Mouse (Mus musculus) forebrain, embryonic 11.5 days (tissue): ENCODE data around the gene Grik3. TPM values are rescaled to one million over a fixed set of nuclear protein-coding genes. Genes with fewer than 3 reads are reported as not detected.

ENCODE experiments used
- ATAC-seq: fragments of 200-750 bp; cut with Nextera tagmentation; replicated peaks from 2 replicates; pipeline ENCODE4 v1.8.0; 2017; ENCODE audit warnings: moderate TSS enrichment; ENCODE audit not compliant: low FRiP score
- DNase-seq: peaks from one replicate; pipeline ENCODE4 v3.0.0-alpha.2; 2017; ENCODE audit warnings: low spot score
- H3K27ac ChIP-seq: fragments of 300-500 bp; sonication (generic); 2 replicates; pipeline ENCODE4 v1.5.1; 2014; ENCODE audit warnings: low read depth, low read length
- H3K27me3 ChIP-seq: fragments of 300-500 bp; sonication (generic); 2 replicates; pipeline ENCODE4 v1.6.1; 2014; ENCODE audit warnings: mild to moderate bottlenecking, low read length, mixed read lengths; ENCODE audit not compliant: control insufficient read depth, insufficient read depth
- H3K36me3 ChIP-seq: fragments of 300-500 bp; sonication (generic); 2 replicates; pipeline ENCODE4 v1.6.1; 2014; ENCODE audit warnings: mild to moderate bottlenecking, low read length, moderate library complexity, mixed read lengths; ENCODE audit not compliant: control insufficient read depth, insufficient read depth
- H3K4me1 ChIP-seq: fragments of 300-500 bp; sonication (generic); replicated peaks from 2 replicates; pipeline ENCODE4 v1.6.1; 2014; ENCODE audit warnings: low read length, mixed read lengths; ENCODE audit not compliant: control insufficient read depth, insufficient read depth
- H3K4me2 ChIP-seq: fragments of 300-500 bp; sonication (generic); 2 replicates; pipeline ENCODE4 v1.6.1; 2014; ENCODE audit warnings: low read depth, mild to moderate bottlenecking, low read length, moderate library complexity, mixed read lengths; ENCODE audit not compliant: severe bottlenecking
- H3K4me3 ChIP-seq: fragments of 300-500 bp; sonication (generic); 2 replicates; pipeline ENCODE4 v1.5.1; 2014; ENCODE audit warnings: low read depth, low read length
- H3K9ac ChIP-seq: fragments of 300-500 bp; sonication (generic); 2 replicates; pipeline ENCODE4 v1.6.1; 2014; ENCODE audit warnings: low read length
- H3K9me3 ChIP-seq: fragments of 300-500 bp; sonication (generic); 2 replicates; pipeline ENCODE4 v1.6.1; 2016; ENCODE audit warnings: low read length, mixed read lengths; ENCODE audit not compliant: control insufficient read depth
- WGBS: fragments of 180-500 bp; shearing (Covaris S2); extraction: QIAGEN DNeasy Blood & Tissue Kit; methylation state at CpG from one replicate; pipeline ENCODE4 v1.1.7; 2014; 5-methylcytosine and 5-hydroxymethylcytosine counted together
- polyA plus RNA-seq: library from polyadenylated mRNA; unstranded; fragments of >200 nt; fragmentation: Nextera tagmentation; extraction: Ambion mirVana; gene quantifications from 2 replicates; pipeline ENCODE4 v1.2.1, GENCODE M21; 2014

Grik3 gene
- polyA plus RNA-seq, 1 experiment from 2014 or later: 2.0 TPM

DNA sequence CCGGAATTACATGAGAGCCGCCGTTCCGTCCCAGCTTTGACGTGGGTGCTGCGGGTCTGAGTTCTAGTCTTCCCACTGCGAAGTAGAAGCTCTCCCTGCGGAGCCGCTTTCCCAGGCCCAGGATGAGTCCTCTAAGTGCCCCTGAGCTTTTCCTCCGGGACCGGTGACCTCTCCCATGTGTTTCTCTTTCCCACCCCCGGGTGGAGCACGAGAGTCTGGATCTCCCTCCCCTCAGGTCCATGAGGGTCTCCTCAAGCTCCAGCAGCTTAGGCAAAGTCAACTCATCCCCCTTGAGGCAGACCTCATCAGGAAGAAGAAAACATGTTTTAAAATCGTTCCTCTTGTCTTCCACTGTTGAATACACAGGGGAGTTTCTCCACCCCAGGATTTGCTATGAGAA, 127.4 kb downstream of the Grik3 start:
- WGBS: 82% methylated on average over 14 of the region's 14 CpGs
- H3K9ac ChIP-seq: no peak overlapping the region
- no peaks in the 10 kb centered on the region for H3K9me3 ChIP-seq
- no peaks in the 10 kb centered on the region for H3K27me3 ChIP-seq
- H3K4me1 ChIP-seq: no peaks in the 10 kb centered on the region
- H3K27ac ChIP-seq: no peak overlapping the region
- H3K4me2 ChIP-seq: no peak overlapping the region
- DNase-seq: no peak
- H3K36me3 ChIP-seq: no peaks in the 10 kb centered on the region
- no peak for ATAC-seq
- no peak overlapping the region for H3K4me3 ChIP-seq

- Histone ChIP-seq H3K9ac (no peak overlapping the region), H3K27ac (no peak overlapping the region), H3K36me3 (no peaks in the 10 kb centered on the region), H3K4me3 (no peak overlapping the region), H3K27me3 (no peaks in the 10 kb centered on the region), H3K9me3 (no peaks in the 10 kb centered on the region), H3K4me2 (no peak overlapping the region), H3K4me1 (no peaks in the 10 kb centered on the region)
- WGBS: 76% methylated on average over 8 of the region's 8 CpGs
- no peak for ATAC-seq
- no peak for DNase-seq
Observed at GRCm38 (mm10) chr4:125618524-125619320, 128.2 kb downstream of the Grik3 start.

DNA sequence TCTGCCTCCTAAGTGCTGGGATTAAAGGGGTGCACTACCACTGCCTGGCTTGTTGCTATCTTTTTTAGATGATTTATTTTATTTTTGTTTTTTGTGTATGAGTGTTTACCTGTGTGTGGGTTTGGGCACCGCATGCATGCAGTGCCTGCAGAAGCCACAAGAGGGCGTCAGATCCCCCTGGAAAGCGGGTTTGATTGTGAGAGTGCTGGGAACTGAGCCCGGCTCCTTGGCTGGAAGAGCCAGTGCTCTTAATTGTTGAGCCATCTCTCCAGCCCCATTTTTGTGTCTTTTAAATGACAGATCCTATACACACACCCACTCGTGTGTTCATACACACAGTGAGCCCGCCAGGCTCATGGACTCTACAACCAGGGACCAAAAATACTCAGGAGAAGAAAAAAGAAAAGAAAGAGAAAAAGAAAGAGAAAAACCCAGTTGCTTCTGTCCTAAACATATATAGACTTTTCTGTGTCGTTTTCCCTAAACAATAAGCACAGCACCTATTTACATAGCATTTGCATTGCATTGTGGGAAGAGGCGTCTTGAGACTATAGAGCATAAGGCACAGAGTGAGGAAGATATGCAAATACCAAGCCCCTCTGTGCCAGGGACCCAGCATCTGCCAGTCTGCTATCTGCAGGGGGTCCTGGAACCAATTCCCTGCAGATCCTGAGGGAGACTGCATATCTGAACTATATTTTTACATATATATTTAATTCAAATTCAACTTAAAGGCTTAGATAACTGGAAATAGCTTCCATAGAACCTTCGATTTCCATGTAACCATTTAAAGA, 134.6 kb downstream of the Grik3 start:
- Histone ChIP-seq H3K27ac (no peak overlapping the region), H3K27me3 (no peaks in the 10 kb centered on the region), H3K4me3 (no peak overlapping the region), H3K36me3 (no peaks in the 10 kb centered on the region), H3K4me2 (no peak overlapping the region), H3K4me1 (no peaks in the 10 kb centered on the region), H3K9me3 (no peaks in the 10 kb centered on the region; the same call in 1 of the 2 replicates), H3K9ac (no peak overlapping the region)
- ATAC-seq: no peak
- no peak for DNase-seq
- WGBS: 91% methylated on average over 9 of the region's 9 CpGs

DNA sequence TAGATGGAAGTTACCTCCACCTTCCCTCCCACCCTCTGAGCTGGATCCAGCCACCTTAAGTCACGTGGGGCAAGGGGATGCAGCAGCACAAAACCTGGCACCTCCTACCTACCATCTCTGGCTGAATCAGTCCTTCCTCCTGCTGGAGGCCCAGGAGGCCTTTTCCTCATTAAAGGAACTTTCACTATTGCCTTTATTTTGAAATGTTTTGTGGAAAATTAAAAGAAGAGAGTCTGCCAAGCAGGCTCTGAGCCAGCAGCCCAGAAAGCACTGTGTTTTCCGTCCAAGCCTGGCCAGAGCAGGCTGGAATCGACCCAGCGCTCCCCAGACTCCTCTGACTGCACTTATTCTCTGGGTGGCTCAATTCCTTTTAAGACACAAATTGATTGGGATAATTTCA, 139.0 kb downstream of the Grik3 start:
- Histone ChIP-seq H3K9ac (no peak overlapping the region), H3K9me3 (no peaks in the 10 kb centered on the region; the same call in 1 of the 2 replicates), H3K4me3 (no peak overlapping the region), H3K4me1 (no peaks in the 10 kb centered on the region), H3K4me2 (no peak overlapping the region), H3K27me3 (no peaks in the 10 kb centered on the region), H3K27ac (no peak overlapping the region), H3K36me3 (no peaks in the 10 kb centered on the region)
- ATAC-seq: no peak
- WGBS: 85% methylated on average over 4 of the region's 4 CpGs
- no peak for DNase-seq

- no peaks in the 10 kb centered on the region for H3K9me3 ChIP-seq
- no peak overlapping the region for H3K4me3 ChIP-seq
- DNase-seq (no peak), ATAC-seq (no peak)
- H3K36me3 ChIP-seq: no peaks in the 10 kb centered on the region
- H3K27ac ChIP-seq: no peak overlapping the region
- H3K9ac ChIP-seq: no peak overlapping the region
- no peak overlapping the region for H3K4me2 ChIP-seq
- no peaks in the 10 kb centered on the region for H3K4me1 ChIP-seq
- no peaks in the 10 kb centered on the region for H3K27me3 ChIP-seq
- 89% methylated on average over 11 of the region's 11 CpGs for WGBS
Observed at GRCm38 (mm10) chr4:125635037-125635436, 144.5 kb downstream of the Grik3 start.

DNA sequence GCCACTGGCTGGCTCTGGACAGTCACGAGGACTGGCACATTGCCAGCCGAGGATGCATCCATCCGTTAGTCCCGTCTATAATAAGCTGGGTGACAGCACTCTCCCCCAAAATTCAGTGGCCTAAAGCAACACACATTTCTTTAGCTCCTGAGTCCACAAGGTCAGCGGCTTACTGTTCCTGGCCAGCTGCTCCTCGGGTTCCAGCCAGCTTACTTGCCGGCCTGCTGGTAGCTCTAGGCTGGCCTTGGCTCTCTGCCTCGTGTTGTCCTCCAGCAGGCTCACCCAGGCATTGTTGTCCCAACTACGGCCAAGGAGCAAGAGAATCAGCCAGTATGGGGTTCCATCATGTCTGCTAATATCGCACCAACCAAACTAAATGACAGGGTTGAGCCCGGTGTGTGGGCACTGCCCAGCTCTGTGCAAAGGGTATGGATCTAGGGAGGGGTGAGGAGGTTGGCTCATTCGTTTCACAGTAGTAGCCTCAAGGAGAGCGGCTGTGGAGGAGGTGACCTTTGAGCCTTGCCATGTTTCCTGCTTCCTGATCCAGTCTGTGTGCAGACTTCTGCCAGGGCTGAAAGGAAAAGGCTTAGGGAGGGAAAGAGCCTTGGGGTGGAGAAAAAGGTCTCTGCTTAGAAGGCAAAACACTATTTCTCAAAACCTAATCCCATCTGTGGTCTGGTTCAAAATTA, 146.3 kb downstream of the Grik3 start:
- no peaks in the 10 kb centered on the region for H3K4me1 ChIP-seq
- DNase-seq (no peak), ATAC-seq (no peak)
- no peaks in the 10 kb centered on the region for H3K27me3 ChIP-seq
- H3K36me3 ChIP-seq: no peaks in the 10 kb centered on the region
- no peak overlapping the region for H3K9ac ChIP-seq
- no peak overlapping the region for H3K4me3 ChIP-seq
- WGBS: 84% methylated on average over 13 of the region's 13 CpGs
- no peak overlapping the region for H3K27ac ChIP-seq
- no peak overlapping the region for H3K4me2 ChIP-seq
- no peaks in the 10 kb centered on the region for H3K9me3 ChIP-seq

GRCm38 (mm10) chr4:125637364-125637763, 146.9 kb downstream of the Grik3 start:
- Histone ChIP-seq H3K4me1 (no peaks in the 10 kb centered on the region), H3K9me3 (no peaks in the 10 kb centered on the region), H3K36me3 (no peaks in the 10 kb centered on the region), H3K27ac (no peak overlapping the region), H3K27me3 (no peaks in the 10 kb centered on the region), H3K4me3 (no peak overlapping the region), H3K9ac (no peak overlapping the region), H3K4me2 (no peak overlapping the region)
- no peak for DNase-seq
- WGBS: 90% methylated on average over 13 of the region's 13 CpGs
- no peak for ATAC-seq

DNA sequence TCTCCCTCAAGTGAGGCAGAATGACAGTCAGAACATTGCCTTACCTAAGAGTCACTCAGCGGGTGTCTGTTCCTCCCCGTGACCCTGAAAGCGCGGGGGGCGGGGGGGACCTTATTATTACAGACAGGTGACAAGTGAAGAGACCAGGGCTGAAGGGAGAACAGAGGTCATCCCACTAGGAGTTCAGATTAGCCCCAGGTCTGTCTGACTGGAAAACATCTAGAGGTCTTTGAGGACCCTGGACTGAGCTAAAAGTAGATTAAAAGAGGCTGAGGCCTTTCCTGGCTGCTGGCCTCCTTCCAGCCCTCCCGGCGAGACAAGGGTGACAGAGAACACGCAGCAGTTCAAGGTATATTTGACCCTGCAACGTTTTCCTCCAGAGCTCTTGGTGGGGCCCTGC, 150.0 kb downstream of the Grik3 start:
- Histone ChIP-seq H3K9me3 (no peaks in the 10 kb centered on the region), H3K4me1 (no peaks in the 10 kb centered on the region), H3K4me3 (no peak overlapping the region), H3K4me2 (no peak overlapping the region), H3K27me3 (no peaks in the 10 kb centered on the region), H3K9ac (no peak overlapping the region), H3K36me3 (no peaks in the 10 kb centered on the region), H3K27ac (no peak overlapping the region)
- ATAC-seq (no peak), DNase-seq (no peak)
- 89% methylated on average over 9 of the region's 9 CpGs for whole genome bisulfite sequencing
